Mouse (Mus musculus) right cerebral cortex, postnatal 4 days (tissue): ENCODE results near the gene Rpain.
A peak's percentile ranks its signal among the peaks of the same experiment; 100 is the strongest.

ENCODE experiments used
- DNase-seq: peaks from one replicate; pipeline ENCODE4 v3.0.0-alpha.2; 2022

Gene Rpain

DNA sequence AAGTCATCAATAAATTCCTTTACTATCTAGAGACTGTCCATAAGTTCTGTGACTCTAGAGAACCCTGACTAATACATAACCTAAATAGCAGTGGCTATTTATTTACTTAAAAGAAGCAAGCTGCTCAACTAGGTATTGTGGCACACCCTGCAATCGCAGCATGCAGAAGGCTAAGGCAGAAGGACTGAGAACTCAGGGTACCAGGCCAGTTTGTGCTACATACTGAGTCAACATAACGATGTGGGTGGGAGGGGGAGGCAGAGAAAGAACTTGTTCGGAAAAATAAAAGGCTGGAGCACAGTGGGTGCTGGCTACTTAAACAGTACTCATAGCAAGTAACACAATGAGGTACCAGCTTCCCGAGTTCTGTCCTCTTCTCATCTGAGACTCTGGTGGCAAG is 31.2 kb downstream of the Rpain start:
- DNase-seq: no peak

DNA sequence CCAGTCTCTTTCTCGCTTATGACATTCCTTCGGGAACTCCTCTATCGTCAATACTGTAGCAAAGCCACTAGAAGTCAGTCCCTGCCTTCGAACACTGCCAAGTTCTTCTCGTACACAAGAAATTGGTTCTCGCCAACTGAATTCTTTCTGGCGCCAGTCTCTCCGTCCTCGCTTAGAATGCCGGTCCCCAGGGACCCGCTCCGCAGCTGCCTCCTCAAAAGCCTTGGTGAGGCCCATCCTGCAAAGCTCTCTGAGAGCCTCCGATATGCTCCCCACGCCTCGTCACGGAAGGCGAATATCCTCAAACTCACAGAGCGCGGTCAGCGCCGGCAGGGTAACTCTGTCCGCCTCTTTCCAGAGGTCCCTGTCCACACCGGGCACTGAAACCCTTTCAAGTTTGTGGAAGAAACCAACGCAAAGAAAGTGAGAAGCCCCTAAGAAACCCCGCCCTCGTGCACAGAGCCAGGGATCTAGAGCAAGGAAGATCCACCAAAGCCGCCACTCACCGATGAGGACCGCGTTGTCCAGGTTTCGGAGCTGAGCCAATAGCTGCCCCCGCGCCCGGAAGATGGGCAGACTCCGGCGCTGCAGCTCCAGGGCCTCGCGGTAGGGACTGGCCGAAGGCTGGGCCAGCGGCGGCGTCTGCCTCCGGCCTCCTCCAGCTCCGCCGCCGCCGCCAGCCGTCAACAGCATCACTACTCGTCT is 33.8 kb downstream of the Rpain start:
- no peak for DNase-seq

DNA sequence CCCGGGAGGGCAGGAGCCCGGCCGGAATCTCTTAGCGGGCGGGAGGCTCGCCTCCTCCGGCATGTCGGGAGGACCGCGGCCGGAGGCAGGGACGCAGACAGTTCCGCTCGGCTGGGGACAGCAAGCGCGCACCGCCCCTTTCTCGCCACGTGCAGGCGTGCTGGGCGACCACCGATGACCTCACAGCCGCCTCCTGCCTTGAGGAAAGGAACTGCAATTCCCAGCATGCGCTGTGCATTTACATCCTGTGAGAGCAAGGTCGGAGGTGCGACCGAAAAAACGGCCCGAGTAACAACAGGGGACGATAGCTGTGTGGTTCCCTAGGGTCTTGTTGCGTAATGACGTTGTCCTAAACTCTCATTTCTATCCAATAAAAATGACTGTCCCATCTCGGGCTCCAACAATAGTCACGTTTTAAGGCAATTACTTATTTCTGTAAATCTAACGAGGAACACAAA is 34.3 kb downstream of the Rpain start, which contains the start of gene Dhx33:
Dhx33 (minus strand) TSS at position 122 of the 458 bp plus-strand sequence.
- DNase-seq: peak; percentile 95

DNA sequence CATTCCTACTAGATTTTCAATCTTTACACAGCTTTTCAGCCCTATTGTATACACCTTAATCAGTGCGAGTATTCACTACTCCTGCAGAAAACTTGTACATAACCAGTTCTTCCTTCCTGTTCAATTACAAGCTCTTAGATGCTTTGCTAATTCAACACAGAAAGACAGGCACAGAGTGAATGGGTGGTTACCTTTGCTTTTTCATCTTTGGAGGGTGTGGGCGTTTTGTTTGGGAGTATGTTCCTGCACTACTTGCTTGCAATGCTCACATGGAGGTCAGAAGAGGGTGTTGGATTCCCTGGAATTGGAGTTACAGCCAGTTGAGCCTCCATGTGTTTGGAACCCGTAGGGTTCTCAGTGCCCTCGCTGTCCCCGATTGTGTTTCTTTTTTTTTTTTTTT is 35.0 kb downstream of the Rpain start:
- DNase-seq: no peak

DNA sequence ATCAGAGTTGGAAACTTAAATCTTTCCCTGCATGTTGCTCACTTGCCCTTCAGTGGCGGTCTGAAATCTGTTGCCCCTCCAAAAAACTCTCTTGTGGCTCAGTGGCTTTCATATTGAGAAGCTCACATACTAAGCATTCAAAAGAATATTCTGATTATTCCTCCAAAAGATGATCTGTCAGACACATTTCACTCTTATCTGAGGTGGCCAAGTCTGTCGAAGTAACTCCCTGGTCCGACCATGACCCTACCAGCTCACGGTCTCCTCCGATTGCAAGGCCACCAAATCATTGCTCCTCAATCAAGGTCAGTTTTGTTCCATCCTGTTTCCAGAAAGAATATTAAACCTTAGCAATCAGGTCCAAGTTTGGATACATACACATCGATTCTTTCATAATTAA is 37.0 kb downstream of the Rpain start:
- DNase-seq: no peak

DNA sequence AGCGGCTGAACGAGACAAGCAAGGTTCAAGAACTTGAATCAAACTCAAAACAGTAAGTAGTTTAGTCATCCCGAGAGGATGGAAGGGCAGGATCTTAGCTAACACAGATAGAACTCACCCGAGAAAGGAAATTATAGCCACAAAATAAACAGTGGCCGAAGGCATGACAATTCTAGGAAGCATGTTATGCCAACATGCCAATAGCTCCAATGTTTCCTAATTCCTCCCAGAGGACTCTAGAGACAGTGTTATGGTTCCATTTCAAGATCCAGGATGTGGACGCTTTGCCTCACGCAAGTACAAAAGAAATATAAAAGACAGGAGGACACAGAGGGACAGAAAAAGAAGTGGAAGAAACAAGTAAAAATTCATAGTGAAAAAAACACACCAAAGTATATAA is 37.8 kb downstream of the Rpain start:
- no peak for DNase-seq

DNA sequence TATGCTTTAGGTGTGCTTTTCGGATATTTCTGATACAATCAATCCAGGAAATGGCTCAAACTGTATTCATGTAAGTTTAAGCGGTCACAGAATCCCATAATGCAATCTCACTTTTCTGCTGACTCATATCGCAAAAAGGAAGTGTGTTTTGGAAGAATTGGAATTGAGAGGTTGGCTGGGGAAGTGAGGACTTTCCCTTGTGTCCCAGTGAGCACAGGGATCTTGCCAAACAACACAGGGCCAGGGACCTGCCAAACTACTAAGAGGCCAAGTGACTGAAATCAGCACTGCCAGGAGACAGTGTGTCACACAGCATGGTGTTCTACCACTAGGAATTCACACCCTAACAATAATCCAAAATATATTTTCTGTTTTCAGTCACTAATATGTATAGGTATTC is 38.3 kb downstream of the Rpain start:
- no peak for DNase-seq

DNA sequence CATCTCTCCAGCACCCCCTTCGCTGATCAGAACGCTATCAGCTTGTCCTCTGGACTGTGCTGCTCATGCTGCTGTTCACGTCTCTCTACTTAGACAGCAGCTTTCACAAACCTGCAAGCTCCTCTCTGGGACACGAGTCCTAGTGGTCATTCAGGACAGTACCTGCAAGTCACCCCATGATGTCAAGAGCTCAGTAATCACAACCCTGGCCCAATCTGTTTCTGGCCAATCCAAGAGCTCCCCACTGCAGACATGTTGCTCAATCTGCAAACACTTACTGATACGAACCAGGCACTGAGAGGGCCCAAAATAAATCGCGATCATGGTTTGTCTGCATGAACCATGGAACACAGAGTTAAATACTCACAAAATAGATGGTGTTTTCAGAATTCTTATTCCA is 42.7 kb downstream of the Rpain start:
- no peak for DNase-seq

DNA sequence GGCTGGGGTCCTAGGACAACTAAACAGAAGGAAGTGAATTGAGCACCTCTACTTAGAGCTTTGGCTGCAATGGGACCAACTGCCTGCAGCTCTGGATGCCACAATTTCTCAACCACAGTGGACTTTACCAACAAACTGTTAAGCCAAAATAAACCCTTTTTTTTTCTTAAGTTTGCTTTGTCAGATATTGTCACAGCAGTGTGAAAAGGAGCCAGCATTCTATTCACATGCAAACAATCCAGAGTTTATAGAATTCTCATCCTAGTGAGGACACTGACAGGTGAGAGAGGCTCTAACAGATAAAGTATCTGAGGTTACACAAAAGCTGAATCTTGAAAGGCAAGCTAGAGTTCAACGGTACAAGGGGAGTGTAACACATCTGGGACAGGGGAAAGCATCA is 47.0 kb downstream of the Rpain start:
- DNase-seq: no peak

DNA sequence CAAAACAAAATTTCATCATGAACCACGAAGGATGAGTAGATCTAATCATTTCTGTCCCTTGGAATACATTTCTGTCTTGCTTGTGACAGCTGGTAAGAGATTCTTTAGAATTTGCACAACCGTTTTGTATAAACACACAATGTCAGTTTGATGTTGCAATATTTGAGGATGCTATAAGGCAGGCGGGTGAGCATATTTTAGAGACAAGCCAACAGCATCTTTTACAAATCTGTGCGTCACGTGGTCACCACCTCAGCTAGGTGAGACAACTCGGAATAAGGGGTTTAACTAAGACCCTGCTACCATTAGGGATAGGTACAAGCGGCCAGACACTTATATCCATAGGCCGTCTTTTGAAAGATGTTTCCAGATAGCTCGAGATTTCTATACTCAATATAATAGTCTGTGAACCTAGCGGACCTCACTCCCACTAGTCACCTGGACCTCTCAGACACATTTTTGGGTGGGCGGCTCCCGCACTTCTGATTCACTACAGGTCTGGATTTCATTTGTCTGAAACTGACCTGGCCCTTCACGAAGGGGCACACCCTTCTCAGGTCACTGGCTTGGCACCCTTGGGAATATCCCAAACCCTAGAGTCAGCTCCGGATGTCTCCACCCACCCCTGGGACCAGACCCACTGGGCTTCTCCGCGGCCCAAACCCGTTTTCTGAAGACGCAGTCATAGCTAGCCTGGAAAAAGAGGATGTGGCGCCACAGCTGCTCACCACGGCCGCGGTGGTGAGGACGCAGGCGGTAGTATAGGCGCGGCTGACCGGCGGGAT is 48.6 kb downstream of the Rpain start:
- no peak for DNase-seq

DNA sequence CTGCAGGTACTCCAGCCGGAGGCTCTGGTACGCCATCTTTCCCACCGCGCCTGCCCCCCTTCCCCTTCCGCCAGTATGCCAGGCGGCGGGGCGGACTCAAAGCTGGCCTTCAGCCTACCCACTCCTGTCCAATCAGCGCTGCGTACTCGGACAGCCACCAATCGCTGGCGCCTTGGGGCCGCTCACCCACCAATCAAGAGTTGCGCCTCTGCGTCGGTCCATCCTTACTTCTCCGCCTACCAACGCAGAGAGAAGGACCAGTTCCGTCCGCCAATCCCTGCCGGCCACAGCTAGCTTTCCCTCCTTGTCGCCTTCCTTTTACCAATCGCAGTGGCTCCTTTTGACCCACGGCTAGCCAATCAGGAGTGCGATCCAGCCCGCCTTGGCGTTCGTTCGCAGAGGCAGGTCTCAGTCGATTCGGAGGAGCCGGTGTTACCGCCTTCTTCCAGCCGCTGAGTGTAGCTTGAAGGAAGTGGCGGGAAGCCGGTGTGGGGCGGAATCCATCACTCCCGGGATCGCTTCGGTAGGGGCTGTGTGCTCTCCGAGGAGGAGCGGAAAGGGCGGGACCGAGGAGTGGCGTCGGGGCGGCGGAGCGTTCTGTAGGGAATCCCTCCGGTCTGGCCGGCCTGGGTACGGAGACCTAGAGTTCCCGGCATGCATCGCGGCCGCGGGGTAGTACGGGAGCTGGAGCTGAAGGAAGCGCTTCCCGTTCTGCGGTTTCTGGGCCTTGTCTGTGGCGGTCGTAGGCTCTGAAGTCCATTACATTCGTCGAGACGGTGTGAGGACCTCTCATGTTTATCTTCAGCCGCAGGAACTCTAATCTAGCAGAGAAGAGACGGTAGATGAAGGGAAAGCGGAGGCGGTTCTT is 49.4 kb downstream of the Rpain start, which contains the start of the genes Mis12 and Derl2:
Mis12 (plus strand) TSS at position 411 of the 868 bp plus-strand sequence.
Derl2 (minus strand) TSS at position 641 of the 868 bp plus-strand sequence.
- DNase-seq: peak; percentile 95
